Mouse (Mus musculus): ENCODE measurements around the gene Cdip1.
"Not testable (repeated sequence)": the region's sequence is repeated elsewhere in the genome, so short reads cannot be mapped to it uniquely, and the experiment has no call there.

Gene Cdip1

DNA sequence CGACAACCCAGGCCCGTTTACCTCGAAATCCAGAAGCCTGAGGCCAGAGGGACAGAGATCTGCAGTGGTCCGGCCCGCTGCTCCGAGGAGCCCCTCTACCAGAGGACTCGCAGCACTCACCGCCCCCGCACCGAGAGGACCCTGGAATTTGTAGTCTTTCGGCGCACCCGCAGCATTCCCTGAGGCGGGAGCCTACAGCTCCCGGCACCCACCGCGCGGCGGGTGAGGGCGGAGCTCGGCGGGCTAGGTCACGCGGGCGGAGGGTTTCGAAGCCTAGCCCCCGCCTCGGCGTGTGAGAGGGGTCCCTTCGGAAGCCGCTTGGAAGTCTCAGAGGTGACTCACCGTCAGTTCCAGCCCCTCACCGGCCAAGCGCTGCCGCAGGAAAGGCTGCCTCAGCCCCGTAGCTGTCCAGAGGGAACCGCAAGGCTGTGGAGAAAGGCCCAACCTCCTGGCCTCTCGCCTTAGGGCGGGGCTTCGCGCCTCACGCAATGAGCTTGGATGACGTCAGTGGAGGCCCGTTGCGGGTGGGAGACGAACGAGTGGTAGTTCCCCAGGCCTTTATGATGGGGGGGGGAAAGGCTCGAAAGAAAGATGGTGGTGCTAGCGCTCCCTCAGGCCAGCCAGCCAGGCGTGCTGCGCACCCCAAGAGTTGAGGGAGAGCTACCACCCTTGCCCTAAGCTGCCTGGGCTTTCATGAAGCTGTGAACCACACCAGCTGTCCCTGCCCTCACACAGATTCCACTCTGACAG is at the start of gene Cdip1:
Gene Cdip1 (minus strand): TSS at position 483 of the 750 bp plus-strand sequence.
- DNase-seq (ENCODE audit: low spot score in 2 of 2): peak; percentile 98

DNA sequence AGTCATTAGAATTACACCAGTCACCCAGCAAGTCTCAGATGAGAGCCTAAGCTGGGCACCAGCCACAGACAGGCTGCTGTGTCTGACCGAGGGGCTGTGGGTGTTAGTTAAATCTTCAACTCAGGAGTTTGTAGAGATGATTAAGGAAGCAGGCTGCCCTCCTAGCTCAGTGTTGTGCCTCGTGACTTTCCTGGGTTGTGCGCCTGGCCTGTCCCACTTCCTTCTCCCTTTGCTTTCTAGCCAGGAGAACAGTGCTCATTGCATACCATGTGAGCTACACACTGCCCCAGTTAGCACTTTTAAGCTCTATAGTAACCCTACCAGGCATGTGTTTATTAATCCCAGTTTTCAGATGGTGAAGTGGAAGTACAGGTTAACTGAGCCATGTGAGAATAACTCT is 49.5 kb upstream of the Cdip1 start:
- DNase-seq (ENCODE audit: low spot score in 2 of 2): no peak

DNA sequence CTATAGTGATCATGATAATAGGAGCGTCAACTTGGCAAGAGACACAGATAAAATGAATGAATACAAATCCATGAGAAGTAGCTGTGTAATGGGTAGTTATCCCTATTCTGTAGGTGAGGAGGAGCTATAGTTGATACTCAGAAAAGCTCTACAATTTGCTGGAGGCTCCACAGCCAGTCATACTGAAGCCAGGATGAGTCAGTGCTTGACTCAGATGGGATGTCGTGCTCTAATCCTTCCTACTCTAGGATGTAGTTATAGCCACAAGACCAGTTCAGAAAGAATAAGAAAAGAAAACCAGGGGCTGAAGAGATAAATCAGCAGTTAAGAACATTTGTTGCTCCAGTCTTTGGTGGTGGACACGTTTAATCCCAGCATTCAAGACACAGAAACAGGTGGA is 47.5 kb upstream of the Cdip1 start:
- no peak for DNase-seq (ENCODE audit: low spot score in 2 of 2)

DNA sequence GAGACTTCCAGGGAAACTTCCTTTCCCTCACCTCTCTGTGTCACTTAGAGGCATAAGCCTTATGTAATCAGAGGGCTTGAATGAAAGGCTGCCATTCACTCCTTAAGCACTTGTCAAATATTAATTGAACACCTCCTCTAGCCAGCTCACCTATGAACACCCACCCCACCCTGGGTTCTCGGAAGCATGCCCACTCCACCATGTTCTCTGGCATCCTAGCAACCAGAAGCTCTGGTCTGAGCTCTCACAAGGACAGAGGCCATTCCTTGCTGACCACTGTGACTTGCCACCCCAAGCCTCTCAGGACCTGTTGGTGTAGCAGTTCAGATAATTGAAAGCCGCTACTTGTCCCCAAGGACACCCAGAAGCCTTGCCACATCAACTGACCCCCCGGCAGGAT is 45.1 kb upstream of the Cdip1 start, which contains the start of gene 4930562C15Rik:
Gene 4930562C15Rik (plus strand): TSS at position 226 of the 400 bp plus-strand sequence.
- DNase-seq (ENCODE audit: low spot score in 2 of 2): no peak

DNA sequence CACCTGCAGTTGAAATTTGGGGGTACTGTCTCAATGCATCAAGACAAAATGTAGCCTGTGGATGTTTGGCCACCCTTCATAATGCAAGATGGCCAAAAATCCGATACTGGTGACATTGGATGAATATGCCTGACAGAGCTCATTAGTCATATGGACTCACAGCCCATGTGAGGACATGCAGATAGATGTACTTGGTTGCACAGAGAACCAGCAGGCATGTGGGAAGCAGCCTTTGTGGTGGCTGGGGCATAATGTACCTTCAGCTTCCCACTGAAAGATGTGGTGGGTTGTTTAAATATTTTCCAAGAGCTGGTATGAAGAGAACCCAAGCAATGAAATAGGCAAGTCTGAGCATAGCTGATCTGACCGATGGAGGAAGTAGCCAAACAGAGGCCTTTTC is 43.8 kb upstream of the Cdip1 start:
- no peak for DNase-seq (ENCODE audit: low spot score in 2 of 2)

DNA sequence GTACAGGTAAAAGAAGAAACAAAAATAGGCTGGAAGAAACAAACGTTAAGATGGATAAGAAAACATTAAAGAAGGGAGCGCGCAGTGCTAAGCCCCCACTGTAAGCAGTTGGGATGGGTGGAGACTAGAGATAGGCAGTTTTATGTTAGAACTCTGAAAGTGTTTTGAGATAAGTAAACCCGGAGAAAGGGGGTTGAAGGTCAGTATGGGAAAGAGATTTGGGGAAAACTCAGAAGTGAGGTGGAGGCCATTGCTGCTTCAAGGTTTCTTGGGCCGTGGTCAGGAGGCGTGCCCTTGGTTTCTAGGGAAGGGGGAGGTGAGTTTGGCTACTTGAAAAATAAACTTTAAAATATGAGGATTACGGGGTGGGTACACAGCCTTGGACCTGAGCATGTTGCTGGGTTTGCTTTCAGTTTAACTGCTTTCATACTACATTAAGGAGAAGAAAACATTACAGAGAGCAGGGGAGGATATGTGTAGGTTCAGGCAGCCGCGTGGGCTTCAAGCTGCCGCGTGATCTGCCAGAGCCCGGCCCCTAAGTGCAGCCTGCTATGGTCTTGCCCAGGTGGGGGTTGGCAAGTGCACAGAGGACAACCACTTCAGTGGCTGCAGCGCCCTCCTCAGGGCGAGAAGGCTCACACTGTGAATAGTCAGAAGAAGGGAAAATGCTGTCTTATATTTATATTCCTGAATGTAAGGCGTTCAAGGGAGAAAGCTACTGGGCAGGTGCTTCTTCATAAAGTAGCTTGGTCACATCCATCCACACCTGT is 41.7 kb upstream of the Cdip1 start:
- peak; percentile 42 to 46 for DNase-seq (ENCODE audit: low spot score in 2 of 2)

DNA sequence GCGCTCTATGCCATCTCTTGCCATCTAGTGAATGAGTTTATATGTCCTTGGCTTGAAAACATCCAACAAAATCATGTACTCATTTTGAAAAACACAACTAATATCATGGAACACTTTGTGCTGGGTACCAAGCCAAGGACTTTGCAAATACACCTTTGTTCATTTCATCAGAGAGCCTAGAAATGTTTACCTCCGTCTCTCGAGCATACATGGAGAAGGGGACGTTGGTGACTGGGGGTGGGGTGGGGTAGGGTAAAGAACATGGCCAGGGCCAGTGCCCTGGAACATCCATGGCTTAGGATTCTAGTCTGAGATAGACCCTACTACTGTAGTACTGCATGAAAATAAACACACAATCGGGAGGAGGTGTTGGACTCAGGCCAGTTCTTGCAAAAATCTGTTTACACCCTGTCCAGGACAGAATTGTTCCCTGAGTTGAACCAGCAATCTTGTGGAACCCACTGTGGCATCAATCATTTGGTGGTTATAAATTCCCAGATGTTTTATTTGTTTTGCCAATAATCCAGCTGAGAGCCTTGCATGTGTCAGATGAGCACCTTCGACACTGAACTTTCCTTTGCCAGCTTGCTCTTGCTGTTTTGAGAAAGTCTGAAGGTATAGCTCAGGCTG is 39.3 kb upstream of the Cdip1 start:
- no peak for DNase-seq (ENCODE audit: low spot score in 2 of 2)

DNA sequence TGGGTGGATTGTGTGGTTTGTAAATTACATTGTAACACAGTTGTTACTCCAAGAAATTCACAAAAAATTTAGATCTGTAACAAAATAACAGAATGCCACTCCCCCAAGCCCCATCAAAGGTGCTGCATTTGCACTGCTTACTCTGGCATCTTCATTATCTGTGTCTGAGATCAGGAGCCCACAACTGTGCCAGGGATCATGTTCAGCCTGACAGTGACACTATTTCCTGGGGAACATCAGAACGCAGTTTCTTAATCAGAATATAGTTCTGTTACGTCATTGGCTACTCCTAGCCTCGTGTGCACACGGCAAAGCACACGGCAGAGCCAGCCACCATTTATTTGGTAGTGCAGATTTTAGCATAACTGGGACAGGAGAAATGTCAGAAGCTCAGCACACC is 37.5 kb upstream of the Cdip1 start:
- DNase-seq (ENCODE audit: low spot score in 2 of 2): no peak

DNA sequence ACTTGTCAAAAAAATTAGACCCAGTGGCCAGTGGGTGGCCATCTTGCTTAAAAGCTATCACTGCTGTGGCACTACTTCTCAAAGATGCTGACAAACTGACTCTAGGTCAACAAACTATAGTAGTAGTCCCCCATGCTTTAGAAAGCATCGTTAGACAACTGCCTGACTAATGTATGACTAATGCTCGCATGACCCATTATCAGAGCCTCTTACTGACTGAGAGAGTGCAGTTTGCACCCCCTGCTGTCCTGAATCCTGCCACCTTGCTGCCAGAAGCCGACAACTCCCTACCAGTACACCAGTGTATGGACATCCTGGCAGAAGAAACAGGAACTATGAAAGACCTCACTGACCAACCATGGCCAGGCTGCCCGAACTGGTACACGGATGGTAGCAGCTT is 34.4 kb upstream of the Cdip1 start:
- DNase-seq (ENCODE audit: low spot score in 2 of 2): not testable (repeated sequence)

DNA sequence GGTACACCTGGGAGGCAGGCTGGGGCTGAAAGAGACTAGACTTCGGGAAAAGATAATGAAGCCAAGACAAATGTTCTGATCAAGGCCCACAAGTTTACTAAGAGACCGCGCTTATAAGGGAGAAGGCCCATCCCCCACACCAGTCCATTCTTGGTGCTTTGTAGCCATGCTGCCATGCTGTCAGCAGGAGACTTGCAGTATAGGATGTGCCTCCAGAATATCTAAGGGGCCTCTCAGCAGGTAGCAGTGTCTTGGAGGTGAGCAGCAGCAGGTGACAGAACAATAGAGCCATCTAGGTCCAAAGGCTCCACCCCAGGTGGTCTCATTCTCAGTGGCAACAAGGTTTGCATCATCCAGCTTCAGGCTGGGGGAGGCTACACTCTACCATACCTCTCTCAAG is 28.3 kb upstream of the Cdip1 start:
- no peak for DNase-seq (ENCODE audit: low spot score in 2 of 2)

DNA sequence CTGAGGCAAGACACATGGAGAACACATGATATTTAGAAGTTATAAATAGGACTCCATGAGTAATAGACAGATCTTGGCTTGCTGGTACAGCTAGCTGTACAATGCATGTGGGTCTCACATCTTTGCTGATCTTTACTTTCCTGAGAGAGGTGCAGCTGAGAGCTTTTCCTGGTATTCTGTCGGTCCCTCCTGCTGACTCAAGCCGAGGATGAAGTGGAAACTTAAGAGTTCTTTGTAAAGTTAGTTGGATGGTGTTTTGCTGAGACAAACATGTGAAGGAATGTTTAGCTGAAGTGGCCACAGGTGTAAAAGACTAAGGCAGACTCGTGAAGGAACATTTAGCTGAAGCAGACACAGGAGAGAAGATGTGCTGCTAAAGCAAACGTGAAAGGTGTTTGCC is 6.5 kb upstream of the Cdip1 start:
- no peak for DNase-seq (ENCODE audit: low spot score in 2 of 2)

DNA sequence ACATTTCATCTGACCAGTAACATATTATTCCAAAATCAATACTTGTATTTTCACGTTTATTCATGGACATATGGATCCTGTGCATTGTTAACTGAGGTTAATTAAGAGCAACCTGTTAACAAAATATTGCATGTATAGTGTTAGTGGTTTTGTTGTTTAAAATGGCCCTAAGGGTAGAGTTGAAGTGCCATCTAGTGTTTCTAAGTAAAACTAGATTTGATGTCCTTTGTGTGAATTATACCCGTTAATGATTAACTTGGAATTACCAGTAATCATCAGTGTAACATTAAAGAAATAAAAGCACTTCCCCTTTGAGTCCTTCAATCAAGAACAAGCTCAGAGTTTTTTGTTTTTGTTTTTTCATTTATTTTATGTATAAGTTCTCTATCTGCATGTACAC is 1.2 kb upstream of the Cdip1 start:
- no peak for DNase-seq (ENCODE audit: low spot score in 2 of 2)

DNA sequence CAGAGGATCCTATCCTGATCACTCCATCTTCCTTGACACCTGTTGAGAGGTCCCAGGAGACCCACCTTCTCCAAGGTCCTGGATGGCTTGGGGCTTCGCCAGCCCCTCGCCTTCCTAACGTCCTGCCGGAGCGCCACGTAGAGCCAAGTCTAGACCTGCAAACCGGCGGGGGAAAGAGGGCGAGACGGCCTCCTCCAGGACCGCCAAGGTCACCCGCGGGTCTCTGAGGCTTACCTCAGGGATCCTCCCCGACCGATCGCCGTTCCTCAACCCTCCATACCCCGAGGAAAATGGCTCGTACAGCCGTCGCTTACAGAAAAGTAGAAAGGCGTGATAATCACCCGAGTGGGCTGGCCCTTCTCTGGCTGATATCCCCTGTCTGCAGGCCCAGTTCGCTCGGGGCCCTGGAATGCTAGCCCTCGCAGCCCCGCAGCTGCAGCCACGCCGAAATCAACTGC is 752 bp downstream of the Cdip1 start:
- DNase-seq (ENCODE audit: low spot score in 2 of 2): peak in 1 of 2 experiments; percentile 62

DNA sequence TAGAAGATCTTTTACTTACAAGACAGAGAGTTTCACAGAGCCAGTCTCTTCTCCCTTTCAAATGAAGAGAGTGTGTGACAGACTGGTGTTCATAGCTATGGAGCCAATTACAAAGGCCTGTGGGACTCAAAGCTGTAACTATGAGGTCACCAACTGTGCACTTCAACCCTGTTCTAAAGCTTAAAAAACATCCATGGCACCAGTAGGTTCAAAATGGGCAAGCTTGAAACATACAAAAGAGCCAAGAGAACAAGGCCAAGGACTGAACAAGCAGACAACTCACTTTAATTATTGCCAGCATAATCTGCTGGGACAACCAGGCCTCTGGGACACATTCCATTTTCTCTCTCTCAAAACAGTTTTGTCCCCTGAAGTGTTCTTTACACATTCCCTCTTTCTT is 1.9 kb downstream of the Cdip1 start:
- DNase-seq (ENCODE audit: low spot score in 2 of 2): no peak

DNA sequence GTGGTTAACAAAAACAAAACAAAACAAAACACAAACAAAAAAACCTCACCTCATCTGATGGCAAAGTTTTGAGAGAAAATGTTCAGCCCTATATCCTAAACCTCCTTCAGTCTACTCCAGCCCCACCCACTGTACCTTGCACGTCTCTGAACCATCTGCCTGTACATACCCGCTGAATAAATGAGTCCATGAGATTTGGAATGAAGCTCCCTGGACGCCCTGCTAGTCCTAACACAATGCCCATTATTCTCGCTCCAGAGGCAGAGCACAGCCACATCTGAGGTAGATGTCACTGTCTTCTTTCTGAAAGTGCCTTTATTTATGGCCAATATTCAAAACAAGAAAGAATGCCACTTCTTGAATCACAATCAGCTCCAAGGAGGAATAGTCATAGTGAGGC is 4.4 kb downstream of the Cdip1 start:
- DNase-seq (ENCODE audit: low spot score in 2 of 2): no peak

DNA sequence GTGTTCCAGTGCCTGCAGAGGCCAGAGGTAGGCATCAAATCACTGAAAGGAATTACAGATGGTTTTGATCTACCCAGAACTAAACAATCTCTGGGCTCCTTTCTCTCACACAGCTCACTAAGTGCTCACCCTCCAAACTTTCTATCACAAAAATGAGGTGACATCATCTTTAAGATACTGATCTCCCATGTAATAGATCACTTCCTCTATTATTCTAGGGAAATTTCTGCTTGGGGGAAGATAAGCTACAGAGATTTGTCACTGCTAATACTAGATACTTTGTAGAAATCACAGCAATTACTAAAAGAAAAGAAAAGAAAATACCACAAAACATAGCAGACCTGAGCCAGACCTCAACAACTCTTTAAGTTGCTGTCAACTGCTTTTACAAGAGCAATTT is 7.6 kb downstream of the Cdip1 start:
- DNase-seq (ENCODE audit: low spot score in 2 of 2): no peak

DNA sequence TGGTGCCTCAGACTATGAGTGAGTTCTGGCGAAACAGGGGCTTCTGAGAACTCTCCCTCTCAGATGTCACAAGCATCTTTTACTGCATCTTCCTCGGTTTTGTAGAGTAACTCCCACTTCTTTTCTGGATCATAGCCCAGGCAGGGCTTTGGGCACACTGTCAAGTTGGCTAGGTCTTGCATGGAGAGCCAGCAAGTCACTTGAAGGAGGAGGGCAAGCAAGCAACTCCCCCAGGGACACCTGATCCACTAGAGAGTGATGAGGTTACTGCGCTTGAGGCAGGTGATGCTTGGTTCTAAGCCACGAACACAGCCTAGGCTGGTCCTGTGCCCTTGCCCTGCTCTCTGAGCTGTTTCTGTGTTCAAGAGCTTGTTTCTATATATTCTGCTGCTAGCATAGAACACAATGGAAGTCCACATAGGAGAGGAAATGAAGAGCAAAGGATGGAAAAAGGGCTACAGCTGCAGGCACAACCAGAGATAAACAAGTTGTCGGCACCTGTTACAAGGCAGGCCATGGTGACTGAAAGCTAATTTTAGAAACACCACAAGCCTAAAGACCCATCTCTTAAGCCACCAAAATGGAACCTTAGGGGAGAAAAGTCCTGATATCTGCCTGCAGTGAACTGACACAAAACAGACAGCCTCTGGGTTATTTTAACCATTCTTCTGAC is 8.4 kb downstream of the Cdip1 start:
- peak; percentile 82 to 86 for DNase-seq (ENCODE audit: low spot score in 2 of 2)

DNA sequence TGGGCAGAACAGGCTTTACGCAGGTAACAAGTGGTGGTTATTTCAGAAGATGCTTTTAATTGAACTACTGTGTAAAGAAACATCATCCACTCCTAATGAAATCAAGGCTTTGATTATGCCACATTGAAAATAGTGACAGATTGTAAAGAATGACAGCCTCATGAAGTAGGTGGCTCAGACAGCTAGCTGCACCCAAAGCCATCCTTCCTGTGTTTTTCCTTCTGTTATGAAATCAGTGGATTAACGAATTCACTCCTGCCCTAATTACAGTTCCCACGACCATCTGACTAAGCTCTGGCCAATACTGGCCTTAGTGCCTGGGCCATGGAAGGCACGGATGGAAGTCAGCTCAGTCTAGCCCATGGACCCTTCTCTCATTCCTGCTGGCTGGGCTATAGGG is 11.2 kb downstream of the Cdip1 start:
- DNase-seq (ENCODE audit: low spot score in 2 of 2): no peak

DNA sequence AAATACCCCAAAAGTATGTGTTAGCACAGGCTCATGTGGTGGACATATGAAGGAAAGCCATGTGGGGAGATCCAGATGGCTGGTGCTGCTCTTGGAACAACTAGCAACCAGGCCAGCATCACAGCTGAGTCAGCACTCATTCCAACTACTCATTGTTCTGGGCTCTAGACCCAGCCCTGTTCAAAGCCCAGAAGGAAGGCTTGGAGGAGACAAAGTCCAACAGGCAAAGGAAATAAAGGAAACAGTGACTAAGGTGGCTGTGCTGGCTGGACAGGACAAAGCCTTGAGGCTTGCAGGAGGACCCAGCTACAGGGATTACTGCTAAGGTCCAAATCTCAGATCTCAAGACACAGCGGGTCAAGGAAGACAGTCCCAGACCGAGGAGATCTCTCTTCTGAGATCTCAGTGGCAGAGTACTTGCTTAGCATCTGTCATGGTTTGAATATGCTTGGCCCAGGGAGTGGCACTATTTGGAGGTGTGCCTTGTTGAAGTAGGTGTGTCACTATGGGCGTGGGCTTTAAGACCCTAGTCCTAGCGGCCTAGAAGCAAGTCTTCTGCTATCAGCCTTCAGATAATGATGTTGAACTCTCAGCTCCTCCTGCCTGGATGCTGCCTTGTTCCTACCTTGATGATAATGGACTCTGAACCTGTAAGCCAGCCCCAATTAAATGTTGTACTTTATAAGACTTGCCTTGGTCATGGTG is 12.0 kb downstream of the Cdip1 start:
- no peak for DNase-seq (ENCODE audit: low spot score in 2 of 2)

DNA sequence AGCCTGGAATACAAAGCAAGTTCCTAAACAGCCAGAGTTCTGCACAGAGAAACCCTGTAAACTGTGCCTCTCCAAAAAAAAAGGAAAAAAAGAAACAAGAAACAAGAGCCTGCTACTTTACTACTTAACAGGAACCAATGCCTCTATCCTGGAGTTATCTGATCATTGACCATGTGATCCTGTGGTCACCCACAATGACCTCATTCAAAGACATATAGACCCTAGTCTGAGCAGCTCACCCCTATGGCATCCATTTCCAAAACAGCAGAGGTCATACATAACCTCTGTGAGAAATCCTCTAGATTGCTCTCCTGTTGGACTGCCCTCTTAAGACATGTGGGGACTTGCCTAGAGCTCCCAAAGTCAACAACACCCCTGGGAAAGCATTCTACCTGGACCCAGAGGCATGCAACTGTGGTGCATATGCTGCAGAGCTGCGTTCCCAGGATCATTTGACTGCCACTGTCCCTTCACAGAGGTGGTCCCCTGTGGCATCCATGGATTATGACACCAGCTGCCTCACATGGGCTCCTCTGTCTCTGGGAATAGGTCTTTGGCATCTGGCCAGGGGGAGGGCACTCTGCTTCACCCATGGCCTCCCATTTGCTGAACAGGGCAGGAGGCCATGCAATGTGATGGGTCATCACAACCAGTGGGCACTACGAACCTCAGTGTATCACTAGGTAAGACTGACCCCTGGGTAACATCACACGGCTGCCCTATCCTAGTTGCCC is 12.8 kb downstream of the Cdip1 start:
- no peak for DNase-seq (ENCODE audit: low spot score in 2 of 2)
